Mouse (Mus musculus) forebrain, embryonic 10.5 days (tissue): ENCODE data around the gene Ncdn. TPM values are rescaled to one million over a fixed set of nuclear protein-coding genes. Genes with fewer than 3 reads are reported as not detected.

Experiments used
- DNase-seq: peaks from one replicate; pipeline ENCODE4 v3.0.0-alpha.2; 2017; ENCODE audit warnings: low spot score; ENCODE audit errors: extremely low spot score
- H3K27ac ChIP-seq: fragments of 300-500 bp; sonication (generic); 2 replicates; pipeline ENCODE4 v1.5.1; 2016; ENCODE audit warnings: mild to moderate bottlenecking
- H3K27me3 ChIP-seq: fragments of 300-500 bp; sonication (generic); 2 replicates; pipeline ENCODE4 v1.6.1; 2016; ENCODE audit warnings: mild to moderate bottlenecking; ENCODE audit not compliant: poor library complexity, severe bottlenecking
- H3K36me3 ChIP-seq: fragments of 300-500 bp; sonication (generic); replicated peaks from 2 replicates; pipeline ENCODE4 v1.6.1; 2016; ENCODE audit warnings: mild to moderate bottlenecking, moderate library complexity
- H3K4me1 ChIP-seq: fragments of 300-500 bp; sonication (generic); 2 replicates; pipeline ENCODE4 v1.6.1; 2016
- H3K4me3 ChIP-seq: fragments of 300-500 bp; sonication (generic); 2 replicates; pipeline ENCODE4 v1.5.1; 2016; ENCODE audit warnings: mild to moderate bottlenecking, moderate library complexity
- H3K9me3 ChIP-seq: fragments of 300-500 bp; sonication (generic); 2 replicates; pipeline ENCODE4 v1.6.1; 2016; ENCODE audit warnings: mild to moderate bottlenecking, moderate library complexity
- whole genome bisulfite sequencing: fragments of 180-500 bp; shearing (Covaris S2); methylation state at CpG from one replicate; pipeline ENCODE4 v1.1.7; 2016; 5-methylcytosine and 5-hydroxymethylcytosine counted together
- polyA plus RNA-seq: library from polyadenylated mRNA; unstranded; fragments of >200 nt; fragmentation: Nextera tagmentation; extraction: Ambion mirVana; gene quantifications from 2 replicates; pipeline ENCODE4 v1.2.1, GENCODE M21; 2016

Gene Ncdn
- polyA plus RNA-seq: 36.6 and 36.9 TPM in 2 replicates

GRCm38 (mm10) chr4:126753268-126754230 lies at the start of gene Ncdn, which contains the start of gene AU040320:
Gene Ncdn (minus strand): TSS chr4:126753438.
Gene AU040320 (plus strand): TSS chr4:126753544.
- Histone ChIP-seq H3K4me1 (peaks cover 62% of the 10 kb centered on the region), H3K9me3 (no peaks in the 10 kb centered on the region)
- WGBS: under 1% methylated on average over 70 of the region's 71 CpGs

DNA sequence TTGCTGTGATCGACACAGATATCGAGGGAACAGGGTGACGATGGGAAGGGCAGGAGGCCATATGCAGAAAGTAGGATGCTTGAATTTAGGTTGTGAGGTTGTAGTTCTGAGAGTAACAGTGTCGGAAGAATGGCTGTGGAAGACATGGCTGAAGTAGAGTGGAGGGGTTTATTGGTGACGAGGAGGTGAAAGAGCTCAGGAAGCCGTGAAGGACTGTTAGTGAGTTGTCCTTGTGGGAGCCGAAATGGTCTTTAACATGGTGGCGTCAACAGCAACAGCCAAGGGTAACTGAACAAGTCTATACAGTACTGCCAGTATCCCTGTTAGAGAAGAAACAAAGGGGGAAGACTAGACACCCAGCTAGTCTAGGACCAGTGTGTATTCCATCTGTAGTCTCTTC lies 48.9 kb upstream of the Ncdn start:
- WGBS: 93% methylated on average over 8 of the region's 8 CpGs
- H3K4me3 ChIP-seq: no peak overlapping the region
- H3K9me3 ChIP-seq: no peaks in the 10 kb centered on the region
- H3K27ac ChIP-seq: no peak overlapping the region
- DNase-seq: no peak
- H3K27me3 ChIP-seq: no peaks in the 10 kb centered on the region
- H3K4me1 ChIP-seq: peaks cover 17% of the 10 kb centered on the region
- H3K36me3 ChIP-seq: no peaks in the 10 kb centered on the region; the same call in 1 of the 2 replicates

More at GRCm38 (mm10) chr4:126753268-126754230, at the start of gene Ncdn, which contains the start of gene AU040320:
- peak; percentile 98 for DNase-seq
- Histone ChIP-seq H3K36me3 (peaks cover 42% of the 10 kb centered on the region), H3K27me3 (0 out of 2 replicates have a peak, but pooled peaks cover 4% of the 10 kb centered on the region), H3K4me3 (peak within 1 kb of the TSS; percentile 93), H3K27ac (peak within 1 kb of the TSS; percentile 97)

GRCm38 (mm10) chr4:126792341-126793102 lies 39.3 kb upstream of the Ncdn start:
- peaks cover 44% of the 10 kb centered on the region for H3K36me3 ChIP-seq
- WGBS: 92% methylated on average over 7 of the region's 7 CpGs
- no peaks in the 10 kb centered on the region for H3K4me1 ChIP-seq

DNA sequence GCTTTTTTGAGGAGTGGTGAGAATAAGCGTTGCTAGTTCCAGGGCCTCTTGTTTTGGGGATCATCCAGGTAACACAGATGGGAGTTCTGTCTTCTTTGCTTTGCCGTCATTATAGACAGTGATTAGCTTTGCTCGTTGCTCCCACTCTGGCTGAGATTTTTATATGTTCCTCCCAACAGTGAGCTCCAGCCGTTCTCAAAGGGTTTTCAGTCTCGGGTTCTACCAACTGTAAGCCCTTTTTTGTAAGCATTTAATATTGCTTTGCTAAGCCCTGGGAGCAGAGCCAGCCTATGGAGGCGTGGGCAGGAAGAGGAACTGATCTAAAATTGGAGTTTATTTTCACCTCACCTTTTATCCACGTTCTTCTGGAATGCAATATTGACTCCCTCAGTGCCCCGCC lies 29.8 kb upstream of the Ncdn start:
- Histone ChIP-seq H3K4me1 (peaks cover 51% of the 10 kb centered on the region), H3K9me3 (no peaks in the 10 kb centered on the region), H3K4me3 (no peak overlapping the region), H3K36me3 (0 out of 2 replicates have a peak, but pooled peaks cover 2% of the 10 kb centered on the region), H3K27ac (no peak overlapping the region), H3K27me3 (no peaks in the 10 kb centered on the region)
- no peak for DNase-seq
- WGBS: 84% methylated on average over 8 of the region's 8 CpGs

More at GRCm38 (mm10) chr4:126792341-126793102, 39.3 kb upstream of the Ncdn start:
- no peaks in the 10 kb centered on the region for H3K27me3 ChIP-seq
- H3K9me3 ChIP-seq: peaks cover 3% of the 10 kb centered on the region; the same call in 1 of the 2 replicates
- H3K4me3 ChIP-seq: no peak overlapping the region
- H3K27ac ChIP-seq: no peak overlapping the region
- no peak for DNase-seq

DNA sequence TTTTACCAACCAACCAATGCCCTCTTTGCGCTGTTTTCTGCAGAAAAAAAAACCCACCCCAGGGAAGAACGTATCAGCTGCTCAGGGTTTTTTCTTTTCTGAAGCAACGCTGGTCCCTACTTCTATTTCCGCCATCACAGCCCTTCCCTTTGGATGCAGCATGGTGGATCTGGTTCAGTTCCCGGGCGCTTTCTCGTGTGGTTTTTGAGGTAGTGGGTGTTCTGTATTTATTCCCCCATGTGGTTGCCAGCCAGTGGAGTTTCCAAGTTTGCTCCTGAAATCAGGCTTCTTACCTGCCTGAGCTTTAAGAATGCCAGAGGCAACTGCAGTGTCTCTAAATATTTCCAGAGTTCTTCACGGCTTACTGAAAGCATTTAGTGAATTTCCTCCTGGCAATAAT lies 29.3 kb upstream of the Ncdn start:
- Histone ChIP-seq H3K4me1 (peaks cover 51% of the 10 kb centered on the region), H3K9me3 (no peaks in the 10 kb centered on the region), H3K27ac (0 out of 2 replicates have a peak overlapping the region, but pooled peaks have one; percentile 48), H3K27me3 (no peaks in the 10 kb centered on the region), H3K4me3 (no peak overlapping the region), H3K36me3 (0 out of 2 replicates have a peak, but pooled peaks cover 2% of the 10 kb centered on the region)
- 84% methylated on average over 8 of the region's 8 CpGs for WGBS
- no peak for DNase-seq

- Histone ChIP-seq H3K9me3 (no peaks in the 10 kb centered on the region), H3K36me3 (no peaks in the 10 kb centered on the region), H3K27me3 (no peaks in the 10 kb centered on the region), H3K4me3 (no peak overlapping the region; the same call in 1 of the 2 replicates), H3K27ac (0 out of 2 replicates have a peak overlapping the region, but pooled peaks have one; percentile 22), H3K4me1 (peaks cover 51% of the 10 kb centered on the region)
- no peak for DNase-seq
- WGBS: 36% methylated on average over 3 of the region's 3 CpGs
These were observed 28.6 kb upstream of the Ncdn start for GRCm38 (mm10) chr4:126781871-126782270.

DNA sequence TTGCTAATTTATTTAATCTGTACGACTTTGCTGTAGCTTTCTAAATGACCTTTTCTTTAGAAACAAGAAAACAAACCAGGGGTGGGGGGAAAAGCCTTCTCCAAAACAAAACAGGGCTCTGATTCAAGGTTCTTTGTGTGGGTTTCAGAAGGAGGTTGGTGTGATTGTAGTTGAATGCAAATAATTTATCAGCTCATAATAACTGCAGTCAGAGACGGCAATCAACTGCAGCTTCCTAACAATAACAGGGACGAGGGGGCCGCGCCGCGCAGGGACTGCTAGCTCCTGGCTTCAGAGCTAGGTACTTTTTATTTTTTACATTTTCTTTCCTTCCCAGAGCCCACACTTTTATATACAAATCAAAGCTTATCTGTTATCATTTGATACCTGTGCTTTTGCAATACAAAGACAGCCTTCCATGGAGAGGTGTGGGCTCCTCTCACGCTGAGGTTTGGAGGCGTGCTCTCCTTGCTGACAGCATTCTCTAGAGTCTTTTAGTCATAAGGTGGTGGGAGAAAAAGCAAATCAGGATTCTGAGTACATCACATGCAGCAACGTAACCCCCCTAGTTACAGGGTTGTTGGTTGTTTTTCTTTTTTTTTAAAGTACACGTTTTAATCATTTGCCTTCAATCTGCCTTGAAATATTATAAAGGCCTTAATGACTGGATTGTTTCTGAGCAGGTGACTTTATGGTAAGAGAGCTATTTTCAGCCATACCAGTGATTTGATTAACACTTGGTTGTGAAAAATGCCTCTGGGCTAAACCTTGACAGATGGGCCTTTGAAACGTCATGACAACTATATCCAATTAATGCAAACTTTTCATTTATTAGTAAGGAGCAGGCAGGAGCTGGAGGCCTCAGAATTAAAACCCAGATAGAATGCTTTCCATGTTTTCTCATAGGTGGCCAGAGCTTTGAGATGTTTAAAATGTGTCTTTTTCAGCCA lies 26.9 kb upstream of the Ncdn start:
- peak overlapping the region; percentile 40; the same call in 1 of the 2 replicates for H3K27ac ChIP-seq
- 58% methylated on average over 12 of the region's 12 CpGs for WGBS
- no peak overlapping the region for H3K4me3 ChIP-seq
- H3K4me1 ChIP-seq: peaks cover 51% of the 10 kb centered on the region
- H3K27me3 ChIP-seq: no peaks in the 10 kb centered on the region
- H3K36me3 ChIP-seq: no peaks in the 10 kb centered on the region
- no peak for DNase-seq
- no peaks in the 10 kb centered on the region for H3K9me3 ChIP-seq

DNA sequence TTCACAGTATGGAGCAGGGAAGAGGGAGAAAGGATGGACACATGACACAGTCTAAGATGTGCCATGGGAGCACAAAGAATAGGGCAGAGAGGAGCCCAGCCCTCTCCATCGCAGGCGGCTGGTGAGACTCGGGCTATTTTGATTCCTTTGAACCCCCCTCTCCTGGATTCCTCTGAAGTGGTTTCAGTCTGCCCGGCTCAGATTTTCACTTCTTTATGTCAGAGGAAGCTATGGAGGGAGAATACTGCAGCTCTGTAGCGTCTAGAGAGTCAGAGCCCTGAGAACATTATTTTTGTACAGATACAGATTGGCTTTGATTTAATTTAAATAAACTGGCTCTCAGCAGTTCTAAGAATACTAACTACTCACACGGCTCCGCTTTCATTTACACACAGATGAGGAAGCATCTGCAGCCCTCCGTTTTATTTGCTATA lies 25.9 kb upstream of the Ncdn start:
- no peaks in the 10 kb centered on the region for H3K9me3 ChIP-seq
- no peaks in the 10 kb centered on the region for H3K27me3 ChIP-seq
- 54% methylated on average over 8 of the region's 8 CpGs for WGBS
- peak overlapping the region; percentile 40; the same call in 1 of the 2 replicates for H3K27ac ChIP-seq
- no peak for DNase-seq
- H3K4me3 ChIP-seq: no peak overlapping the region
- no peaks in the 10 kb centered on the region for H3K36me3 ChIP-seq
- peaks cover 51% of the 10 kb centered on the region for H3K4me1 ChIP-seq

DNA sequence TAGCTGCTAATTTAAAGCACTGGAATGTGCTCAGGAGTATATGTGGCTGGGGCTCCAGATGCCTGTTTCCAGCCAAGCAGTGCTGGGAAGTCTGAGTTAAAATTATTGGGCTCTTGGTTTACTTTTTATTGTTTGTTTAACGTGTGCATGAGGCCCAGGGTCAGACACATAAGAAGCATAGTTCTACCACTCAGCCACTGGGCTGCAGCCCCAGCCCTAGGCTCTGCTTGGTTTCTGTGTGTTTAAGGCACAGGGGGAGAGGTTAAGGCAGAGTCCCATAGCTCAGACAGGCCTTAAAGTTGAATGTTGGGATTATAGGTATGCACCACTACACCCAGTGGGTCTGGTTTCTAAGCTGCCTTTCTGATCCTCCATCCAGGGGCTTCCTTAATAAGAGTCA lies 21.9 kb upstream of the Ncdn start:
- WGBS: 85% methylated on average over 1 of the region's 1 CpGs
- H3K27me3 ChIP-seq: no peaks in the 10 kb centered on the region
- H3K27ac ChIP-seq: no peak overlapping the region
- no peak overlapping the region for H3K4me3 ChIP-seq
- H3K4me1 ChIP-seq: peaks cover 18% of the 10 kb centered on the region
- H3K9me3 ChIP-seq: no peaks in the 10 kb centered on the region
- DNase-seq: no peak
- peaks cover 8% of the 10 kb centered on the region for H3K36me3 ChIP-seq

- no peak overlapping the region for H3K27ac ChIP-seq
- H3K36me3 ChIP-seq: peaks cover 17% of the 10 kb centered on the region
- WGBS: 93% methylated on average over 6 of the region's 6 CpGs
- no peak overlapping the region for H3K4me3 ChIP-seq
- no peaks in the 10 kb centered on the region for H3K27me3 ChIP-seq
- H3K4me1 ChIP-seq: peaks cover 4% of the 10 kb centered on the region
- DNase-seq: no peak
- H3K9me3 ChIP-seq: no peaks in the 10 kb centered on the region
These were observed 20.6 kb upstream of the Ncdn start for GRCm38 (mm10) chr4:126773871-126774270.

- H3K27me3 ChIP-seq: no peaks in the 10 kb centered on the region
- DNase-seq: no peak
- no peak overlapping the region for H3K4me3 ChIP-seq
- WGBS: 88% methylated on average over 4 of the region's 4 CpGs
- no peak overlapping the region for H3K27ac ChIP-seq
- peaks cover 18% of the 10 kb centered on the region for H3K36me3 ChIP-seq
- no peaks in the 10 kb centered on the region for H3K9me3 ChIP-seq
- H3K4me1 ChIP-seq: no peaks in the 10 kb centered on the region
These were observed 17.6 kb upstream of the Ncdn start for GRCm38 (mm10) chr4:126770831-126771230.
